Mouse (Mus musculus) midbrain, embryonic 10.5 days (tissue): ENCODE data around the gene Uchl5. TPM values are rescaled to one million over a fixed set of nuclear protein-coding genes. Genes with fewer than 3 reads are reported as not detected.

Source experiments
- DNase-seq: peaks from one replicate; pipeline ENCODE4 v3.0.0-alpha.2; 2017; ENCODE audit warnings: low spot score
- H3K27ac ChIP-seq: fragments of 300-500 bp; sonication (generic); replicated peaks from 2 replicates; pipeline ENCODE4 v1.5.1; 2016; ENCODE audit warnings: mild to moderate bottlenecking
- H3K27me3 ChIP-seq: fragments of 300-500 bp; sonication (generic); 2 replicates; pipeline ENCODE4 v1.6.1; 2016; ENCODE audit warnings: low read depth, mild to moderate bottlenecking; ENCODE audit not compliant: poor library complexity, severe bottlenecking
- H3K36me3 ChIP-seq: fragments of 300-500 bp; sonication (generic); 2 replicates; pipeline ENCODE4 v1.6.1; 2016; ENCODE audit warnings: mild to moderate bottlenecking, moderate library complexity
- H3K4me1 ChIP-seq: fragments of 300-500 bp; sonication (generic); 2 replicates; pipeline ENCODE4 v1.6.1; 2016
- H3K4me3 ChIP-seq: fragments of 300-500 bp; sonication (generic); 2 replicates; pipeline ENCODE4 v1.5.1; 2016; ENCODE audit warnings: mild to moderate bottlenecking, moderate library complexity
- H3K9me3 ChIP-seq: fragments of 300-500 bp; sonication (generic); replicated peaks from 2 replicates; pipeline ENCODE4 v1.6.1; 2016; ENCODE audit warnings: mild to moderate bottlenecking
- WGBS: fragments of 180-500 bp; shearing (Covaris S2); methylation state at CpG from one replicate; pipeline ENCODE4 v1.1.7; 2016; 5-methylcytosine and 5-hydroxymethylcytosine counted together
- polyA plus RNA-seq: library from polyadenylated mRNA; unstranded; fragments of >200 nt; fragmentation: Nextera tagmentation; extraction: Ambion mirVana; gene quantifications from 2 replicates; pipeline ENCODE4 v1.2.1, GENCODE M21; 2016

Uchl5 gene
- polyA plus RNA-seq: 102 and 116 TPM in 2 replicates

DNA sequence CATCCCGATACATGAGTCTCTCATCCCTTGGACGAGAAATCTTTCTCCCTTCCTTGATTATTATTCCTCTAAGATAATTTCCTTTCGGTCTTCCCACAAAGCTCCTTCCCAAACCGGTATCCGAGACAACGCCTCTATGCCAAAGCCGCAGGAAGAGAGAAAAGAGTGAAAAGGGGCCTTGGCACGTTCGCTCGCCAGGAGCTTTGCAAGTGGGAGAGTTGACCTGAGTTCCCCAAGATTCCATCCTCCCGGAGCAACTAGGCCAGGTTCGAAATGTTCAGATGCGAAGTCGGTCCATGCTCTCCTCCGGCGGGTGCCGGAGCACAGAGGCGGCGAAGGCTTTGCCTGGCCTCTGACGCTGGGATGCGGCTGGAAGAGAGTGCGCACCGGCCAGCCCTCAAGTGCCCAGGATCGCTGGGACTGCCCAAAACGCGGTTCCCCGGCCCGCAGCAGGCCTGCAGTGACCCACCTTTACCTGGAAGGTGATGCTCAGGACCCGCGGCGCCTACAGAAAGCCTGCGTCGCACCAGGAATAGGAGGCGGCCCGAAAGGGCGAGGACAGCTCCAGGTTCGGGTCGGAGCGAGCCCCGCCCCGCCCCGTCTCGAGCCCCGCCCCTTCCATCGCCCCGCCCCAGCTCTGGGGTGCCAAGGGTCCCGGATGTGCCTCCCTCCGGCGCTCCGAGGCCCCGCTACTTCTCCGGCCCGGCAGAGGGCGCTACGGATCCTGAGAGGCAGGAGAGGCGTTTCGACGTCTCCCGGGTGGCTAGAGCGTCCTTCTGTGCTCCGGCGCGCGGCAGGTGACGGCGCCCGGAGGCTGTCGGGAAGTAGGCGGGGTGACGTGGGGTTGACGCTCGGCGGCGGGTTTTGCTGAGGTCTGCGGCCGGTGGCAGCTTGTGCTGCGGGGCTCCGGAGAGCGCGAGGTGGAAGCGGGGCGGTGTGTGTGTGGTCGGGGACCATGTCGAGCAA, at the start of gene Uchl5, which contains the start of gene Trove2:
Uchl5 (plus strand) TSS at position 827 of the 966 bp plus-strand sequence.
Trove2 (minus strand) TSS at position 623 of the 966 bp plus-strand sequence.
- Histone ChIP-seq H3K9me3 (no peaks in the 10 kb centered on the region), H3K36me3 (peaks cover 12% of the 10 kb centered on the region; the same call in 1 of the 2 replicates), H3K27me3 (no peaks in the 10 kb centered on the region), H3K4me3 (peak within 1 kb of the TSS; percentile 91), H3K27ac (peak within 1 kb of the TSS; percentile 92), H3K4me1 (peaks cover 35% of the 10 kb centered on the region)
- peak; percentile 98 for DNase-seq
- under 1% methylated on average over 83 of the region's 84 CpGs for WGBS

DNA sequence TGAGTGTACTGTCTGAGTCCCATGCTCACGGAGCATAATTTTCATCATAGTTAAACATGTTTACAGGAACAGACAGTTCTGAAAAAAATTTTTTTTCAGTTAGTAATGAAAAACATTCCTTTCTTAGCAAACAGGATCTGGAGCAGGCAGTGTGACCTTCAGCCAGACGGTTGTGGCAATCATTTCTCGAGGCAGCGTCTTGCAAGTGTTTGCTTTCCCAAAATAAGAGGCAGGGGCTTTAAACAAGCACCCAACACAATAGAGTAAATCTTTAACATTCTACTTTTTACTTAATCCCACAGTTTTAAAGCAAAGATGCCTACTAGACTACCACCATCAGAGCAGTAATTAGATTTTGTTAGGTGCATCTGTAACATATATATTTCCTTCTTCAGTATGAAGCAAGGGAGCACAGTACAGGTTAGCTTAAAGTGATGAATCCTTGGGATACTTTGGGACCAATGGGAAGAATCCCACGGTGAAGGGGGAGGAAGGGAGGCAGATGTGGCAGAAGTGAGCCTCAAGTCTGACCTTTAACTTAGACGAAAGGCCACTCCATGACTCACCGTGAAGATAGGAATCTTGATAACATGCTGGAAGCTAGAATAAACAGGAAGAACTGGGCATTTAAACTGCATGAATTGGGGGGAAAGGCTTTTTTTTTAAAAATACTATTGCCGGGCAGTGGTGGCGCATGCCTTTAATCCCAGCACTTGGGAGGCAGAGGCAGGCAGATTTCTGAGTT, 49.2 kb upstream of the Uchl5 start:
- Histone ChIP-seq H3K36me3 (no peaks in the 10 kb centered on the region), H3K4me3 (no peak overlapping the region), H3K27me3 (no peaks in the 10 kb centered on the region), H3K9me3 (no peaks in the 10 kb centered on the region), H3K27ac (no peak overlapping the region), H3K4me1 (no peaks in the 10 kb centered on the region)
- 80% methylated on average over 9 of the region's 9 CpGs for WGBS
- DNase-seq: no peak

DNA sequence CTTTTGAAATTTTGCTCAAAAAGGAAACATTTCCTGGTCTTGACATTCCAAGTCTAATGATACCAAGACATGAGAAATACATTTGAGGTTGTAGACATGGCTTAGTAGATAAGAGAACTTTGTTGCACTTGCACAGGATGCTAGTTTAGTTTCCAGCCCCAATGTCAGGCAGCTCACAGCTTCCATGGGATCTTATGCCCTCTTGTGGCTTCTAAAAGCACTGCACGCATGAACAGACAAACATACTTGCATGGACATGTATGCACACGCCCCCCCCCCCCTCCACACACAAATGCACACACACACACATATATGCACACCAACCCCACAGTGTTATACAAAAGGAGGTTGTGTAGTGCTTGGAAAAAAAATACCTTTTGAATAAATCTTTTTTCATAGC, 46.2 kb upstream of the Uchl5 start:
- WGBS: 78% methylated on average over 2 of the region's 2 CpGs
- no peak overlapping the region for H3K4me3 ChIP-seq

DNA sequence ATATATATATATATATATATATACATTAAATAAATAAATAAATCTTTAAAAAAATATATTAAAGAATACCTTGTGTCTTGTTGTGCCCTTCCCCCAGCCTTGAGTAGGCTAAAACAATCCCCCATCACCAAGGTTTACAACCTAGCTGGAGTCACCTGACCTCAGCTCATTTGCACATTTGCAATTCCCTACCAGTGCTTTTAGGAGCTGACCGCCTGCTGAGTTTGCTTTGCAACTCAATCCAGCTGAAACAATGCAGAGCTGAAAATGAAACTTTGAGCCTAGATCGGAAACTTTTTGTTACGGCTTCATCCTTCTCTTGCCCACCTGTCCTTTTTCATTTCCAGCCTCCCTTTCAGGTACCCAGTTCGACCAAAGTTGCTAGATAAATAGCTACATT, 45.4 kb upstream of the Uchl5 start:
- H3K27me3 ChIP-seq: no peaks in the 10 kb centered on the region
- DNase-seq: no peak
- H3K36me3 ChIP-seq: no peaks in the 10 kb centered on the region
- no peak overlapping the region for H3K27ac ChIP-seq
- H3K9me3 ChIP-seq: no peaks in the 10 kb centered on the region
- no peaks in the 10 kb centered on the region for H3K4me1 ChIP-seq
- 55% methylated on average over 4 of the region's 4 CpGs for WGBS
- H3K4me3 ChIP-seq: no peak overlapping the region

More for the DNA sequence above, 46.2 kb upstream of the Uchl5 start:
- H3K27me3 ChIP-seq: no peaks in the 10 kb centered on the region
- H3K4me1 ChIP-seq: no peaks in the 10 kb centered on the region
- no peaks in the 10 kb centered on the region for H3K9me3 ChIP-seq
- DNase-seq: no peak
- no peaks in the 10 kb centered on the region for H3K36me3 ChIP-seq
- no peak overlapping the region for H3K27ac ChIP-seq

DNA sequence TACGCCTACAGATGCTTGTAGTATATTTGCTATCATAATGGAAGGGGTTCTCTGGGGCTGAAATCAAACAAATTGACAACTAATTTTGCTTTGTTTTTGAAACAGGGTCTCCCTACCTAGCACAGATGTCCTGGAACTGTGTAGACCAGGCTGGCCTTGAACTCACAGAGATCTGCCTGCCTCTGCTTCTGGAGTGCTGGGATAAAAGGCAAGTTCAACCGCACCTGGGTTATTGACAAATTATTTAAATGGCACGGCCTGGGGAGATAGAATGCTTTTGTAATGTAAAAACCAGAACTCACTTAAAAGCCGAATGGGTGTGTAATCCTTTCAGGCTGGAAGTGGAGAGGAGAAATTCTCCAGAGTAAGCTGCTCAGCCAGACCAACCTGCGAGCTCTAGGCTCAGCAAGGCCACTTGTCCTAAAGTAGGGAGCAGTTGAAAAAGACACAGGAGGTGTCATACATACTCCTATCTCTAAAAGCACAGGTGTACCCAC, 43.1 kb upstream of the Uchl5 start:
- no peaks in the 10 kb centered on the region for H3K4me1 ChIP-seq
- no peak for DNase-seq
- no peaks in the 10 kb centered on the region for H3K36me3 ChIP-seq
- H3K27ac ChIP-seq: no peak overlapping the region
- no peak overlapping the region for H3K4me3 ChIP-seq
- WGBS: 83% methylated on average over 5 of the region's 5 CpGs
- H3K9me3 ChIP-seq: no peaks in the 10 kb centered on the region
- H3K27me3 ChIP-seq: no peaks in the 10 kb centered on the region

DNA sequence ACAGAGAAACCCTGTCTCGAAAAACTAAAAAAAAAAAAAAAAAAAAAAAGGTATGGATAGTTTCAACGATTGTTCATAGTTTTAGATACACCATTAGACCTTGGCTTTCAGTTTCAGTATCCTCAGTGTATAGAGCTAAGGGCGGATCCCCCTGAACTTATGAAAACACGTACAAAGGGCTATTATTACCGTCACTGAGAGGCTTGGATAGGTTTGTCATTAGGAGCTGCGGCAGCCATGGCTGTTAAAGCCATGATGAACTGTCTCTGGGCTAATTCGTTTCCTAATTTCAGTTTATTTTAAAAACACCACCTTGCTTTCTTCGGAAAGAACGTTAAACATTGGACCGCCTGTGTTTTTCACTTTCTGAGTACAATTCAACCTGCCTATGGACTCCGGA, 38.3 kb upstream of the Uchl5 start:
- Histone ChIP-seq H3K27me3 (no peaks in the 10 kb centered on the region), H3K4me3 (peak overlapping the region; percentile 70), H3K9me3 (no peaks in the 10 kb centered on the region), H3K27ac (peak overlapping the region; percentile 91), H3K4me1 (peaks cover 4% of the 10 kb centered on the region), H3K36me3 (peaks cover 12% of the 10 kb centered on the region)
- DNase-seq: no peak
- 31% methylated on average over 11 of the region's 11 CpGs for WGBS

DNA sequence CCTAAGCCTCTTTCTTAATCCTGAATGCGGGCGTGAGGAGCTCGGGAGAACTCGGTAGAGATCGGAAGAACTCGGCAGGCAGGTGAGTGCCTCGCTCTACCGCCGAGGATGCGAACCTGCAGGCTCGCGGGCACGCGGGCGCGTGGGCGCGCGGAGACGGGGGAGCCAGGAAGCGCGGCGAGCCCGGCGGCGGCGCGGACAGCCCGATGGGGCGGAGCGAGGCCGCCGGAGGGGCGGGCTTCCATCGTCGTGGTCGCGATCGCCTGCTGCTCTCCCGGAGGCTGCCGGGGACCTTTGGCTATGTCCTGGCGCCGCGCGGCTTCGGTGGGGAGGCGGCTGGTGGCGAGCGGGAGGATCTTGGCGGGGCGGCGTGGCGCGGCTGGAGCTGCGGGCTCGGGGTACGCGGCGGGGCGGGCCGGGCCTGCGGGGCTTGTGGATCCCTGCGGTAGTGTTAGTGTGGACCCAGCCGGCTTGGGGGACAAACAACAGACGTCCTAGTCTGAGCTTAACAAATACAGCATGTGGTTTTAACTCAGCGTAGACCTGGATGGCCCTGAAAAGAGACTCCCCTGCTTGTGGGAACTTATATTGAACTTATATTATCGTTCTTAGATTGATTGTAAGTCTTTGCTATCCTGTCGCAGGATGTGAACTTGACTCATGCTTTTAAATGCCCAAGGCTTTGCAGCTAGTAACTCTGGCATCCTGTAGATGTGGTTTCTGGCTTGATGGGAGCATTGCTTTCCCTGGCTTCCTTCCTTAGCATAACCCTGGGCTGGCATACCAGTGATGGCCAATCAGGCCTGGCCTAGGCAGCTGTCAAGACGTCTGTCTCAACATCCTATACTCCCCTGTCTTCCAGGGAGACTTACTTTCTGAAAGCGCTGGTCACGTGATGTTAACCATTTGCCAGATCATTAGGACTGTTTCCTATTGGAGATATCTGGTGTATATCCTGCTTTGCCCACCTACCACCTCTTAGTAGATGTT, 37.4 kb upstream of the Uchl5 start:
- peak; percentile 85 for DNase-seq

DNA sequence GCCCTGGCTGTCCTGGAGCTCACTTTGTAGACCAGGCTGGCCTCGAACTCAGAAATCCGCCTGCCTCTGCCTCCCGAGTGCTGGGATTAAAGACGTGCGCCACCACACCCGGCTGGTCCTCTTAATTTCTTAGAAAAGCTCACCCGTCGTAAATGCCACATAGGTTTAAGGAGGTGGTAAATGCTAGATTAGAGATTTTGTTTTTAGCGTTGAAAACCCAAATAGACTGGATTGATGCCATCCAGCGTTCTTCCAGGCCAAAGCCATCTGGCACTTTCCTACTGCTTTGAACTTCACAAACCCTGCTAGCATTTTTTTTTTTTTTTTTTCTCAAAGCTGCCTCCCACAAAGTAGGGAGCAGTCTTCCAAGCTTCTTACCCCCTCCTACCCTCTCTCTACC, 36.5 kb upstream of the Uchl5 start:
- no peak for DNase-seq
- peaks cover 30% of the 10 kb centered on the region for H3K36me3 ChIP-seq
- H3K4me1 ChIP-seq: peaks cover 4% of the 10 kb centered on the region
- no peak overlapping the region for H3K4me3 ChIP-seq
- H3K27me3 ChIP-seq: no peaks in the 10 kb centered on the region
- no peaks in the 10 kb centered on the region for H3K9me3 ChIP-seq
- no peak overlapping the region for H3K27ac ChIP-seq
- 93% methylated on average over 10 of the region's 10 CpGs for WGBS

More for the DNA sequence above, 37.4 kb upstream of the Uchl5 start:
- Histone ChIP-seq H3K9me3 (no peaks in the 10 kb centered on the region), H3K4me3 (peak overlapping the region; percentile 70), H3K27ac (peak overlapping the region; percentile 91), H3K4me1 (peaks cover 4% of the 10 kb centered on the region), H3K36me3 (peaks cover 21% of the 10 kb centered on the region), H3K27me3 (no peaks in the 10 kb centered on the region)
- under 1% methylated on average over 71 of the region's 71 CpGs for WGBS

DNA sequence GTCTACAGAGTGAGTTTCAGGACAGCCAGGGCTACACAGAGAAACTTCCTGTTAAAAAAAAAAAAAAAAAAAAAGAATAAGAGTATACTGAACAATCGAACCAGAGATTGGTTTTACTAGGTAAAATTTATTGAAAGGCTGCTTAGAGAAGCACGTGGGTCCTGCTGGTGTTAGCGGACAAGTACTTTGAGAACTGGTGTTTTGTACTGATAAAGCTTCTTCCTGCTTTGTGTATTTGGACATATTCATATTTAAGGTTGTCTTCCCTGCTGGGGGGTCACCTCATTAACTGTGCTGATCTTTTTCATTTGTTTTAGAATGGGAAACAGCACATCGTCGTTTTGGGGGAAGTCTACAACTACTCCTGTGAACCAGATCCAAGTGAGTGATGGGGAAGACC, 35.7 kb upstream of the Uchl5 start:
- H3K27ac ChIP-seq: no peak overlapping the region
- H3K4me1 ChIP-seq: peaks cover 4% of the 10 kb centered on the region
- H3K4me3 ChIP-seq: no peak overlapping the region
- WGBS: 91% methylated on average over 5 of the region's 5 CpGs
- H3K9me3 ChIP-seq: no peaks in the 10 kb centered on the region
- DNase-seq: no peak
- no peaks in the 10 kb centered on the region for H3K27me3 ChIP-seq
- peaks cover 35% of the 10 kb centered on the region for H3K36me3 ChIP-seq

DNA sequence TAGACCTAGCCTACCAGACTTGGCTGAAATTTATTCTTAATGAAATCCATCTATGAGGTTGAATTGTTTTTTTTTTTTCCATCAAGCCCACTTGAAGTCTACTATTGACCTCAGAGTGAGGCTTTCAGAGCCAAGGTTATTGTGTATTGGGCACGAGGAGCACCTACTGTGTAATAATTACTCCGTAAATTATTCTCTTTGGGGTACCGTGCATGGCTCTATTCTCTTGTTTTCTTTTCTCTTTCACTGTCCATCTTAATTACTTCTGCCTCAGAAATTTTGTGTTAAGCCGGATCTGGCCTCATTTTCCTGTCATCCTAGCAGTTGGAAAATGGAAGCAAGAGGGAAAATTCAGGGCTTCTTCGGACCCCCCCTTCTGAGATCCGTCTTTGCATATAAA, 34.9 kb upstream of the Uchl5 start:
- H3K27me3 ChIP-seq: no peaks in the 10 kb centered on the region
- H3K4me1 ChIP-seq: peaks cover 4% of the 10 kb centered on the region
- no peak overlapping the region for H3K27ac ChIP-seq
- H3K4me3 ChIP-seq: no peak overlapping the region
- H3K36me3 ChIP-seq: peaks cover 42% of the 10 kb centered on the region
- 73% methylated on average over 6 of the region's 6 CpGs for WGBS
- DNase-seq: no peak
- H3K9me3 ChIP-seq: no peaks in the 10 kb centered on the region

DNA sequence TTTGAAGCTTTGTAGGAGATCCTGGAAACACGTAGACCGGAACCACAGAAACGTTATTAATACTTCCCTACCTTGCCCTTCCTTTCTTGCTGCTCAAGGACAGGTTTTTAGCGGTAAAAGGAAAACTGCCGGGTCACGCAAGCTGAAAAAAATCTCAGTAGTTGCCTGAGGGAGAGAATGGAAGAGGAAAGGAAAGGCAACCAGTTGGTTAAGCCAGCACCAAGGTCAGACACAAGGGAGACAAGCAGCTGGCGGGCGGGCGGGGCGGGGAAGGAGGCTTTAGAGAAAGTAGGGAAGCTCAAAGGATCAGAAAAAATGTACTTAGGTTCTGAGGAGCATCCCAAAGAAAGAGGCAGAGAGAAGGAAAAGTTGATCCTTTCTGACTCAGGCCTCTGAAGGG, 31.2 kb upstream of the Uchl5 start:
- 86% methylated on average over 10 of the region's 10 CpGs for WGBS
- no peaks in the 10 kb centered on the region for H3K27me3 ChIP-seq
- H3K36me3 ChIP-seq: peaks cover 57% of the 10 kb centered on the region
- no peaks in the 10 kb centered on the region for H3K9me3 ChIP-seq
- no peak overlapping the region for H3K27ac ChIP-seq
- DNase-seq: no peak
- H3K4me1 ChIP-seq: no peaks in the 10 kb centered on the region; the same call in 1 of the 2 replicates
- H3K4me3 ChIP-seq: no peak overlapping the region

DNA sequence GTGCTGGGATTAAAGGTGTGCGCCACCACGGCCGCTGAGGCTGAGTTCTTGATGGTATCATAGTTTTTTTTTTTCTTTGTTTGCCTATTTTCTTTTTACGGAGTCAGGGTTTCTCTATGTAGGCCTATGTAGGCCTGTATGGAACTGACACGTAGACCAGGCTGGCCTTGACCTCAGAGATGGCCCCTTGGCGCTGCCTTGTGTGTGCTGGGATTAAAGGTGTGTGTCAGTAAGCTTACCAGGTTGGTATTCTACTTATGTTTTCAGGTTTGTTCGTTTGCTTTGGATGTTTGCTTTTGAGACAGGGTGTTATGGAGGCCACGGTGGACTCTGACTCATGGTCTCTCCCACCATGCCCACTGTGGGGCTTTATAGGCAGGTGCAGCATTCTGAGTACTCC, 14.9 kb upstream of the Uchl5 start:
- Histone ChIP-seq H3K27ac (no peak overlapping the region), H3K9me3 (no peaks in the 10 kb centered on the region), H3K27me3 (no peaks in the 10 kb centered on the region), H3K4me1 (peaks cover 9% of the 10 kb centered on the region; the same call in 1 of the 2 replicates), H3K4me3 (no peak overlapping the region), H3K36me3 (peaks cover 90% of the 10 kb centered on the region)
- WGBS: 93% methylated on average over 8 of the region's 8 CpGs
- no peak for DNase-seq
